Comparison of ENCODE assay signal across 9 mouse cellular contexts in genomic region chr13:21171156-21171530, GRCm38 (mm10). TPM values are rescaled to one million over a fixed set of nuclear protein-coding genes. Genes with fewer than 3 reads are reported as not detected.
DNase-seq lines count a peak whose midpoint lies in the region; ATAC-seq and TF ChIP-seq lines count a peak whose summit lies in the region.
"Had no signal": no experiment of that assay in that cellular context is flagged by ENCODE, and none has a peak within 500 bp of the region (broad histone marks: within the 10 kb centered on the region; RNA-seq: fewer than 3 reads in every experiment).

No protein-coding gene starts in this region.

- H3K4me3 ChIP-seq in heart, embryonic 11.5 days (ENCODE audit: low read depth, low read length): peak overlapping the region; percentile 39
- H3K4me3 ChIP-seq in ES-E14 (ENCODE audit: insufficient read depth in 1 of 2, low read depth in 1 of 2, low read length in 2 of 2, poor library complexity in 1 of 2, severe bottlenecking in 1 of 2): peak overlapping the region; percentile 52 to 74; a peak in 2 of 4 replicates
- H3K4me3 ChIP-seq in embryonic facial prominence, embryonic 14.5 days (ENCODE audit: low read depth, low read length): peak overlapping the region; percentile 54
- H3K4me3 ChIP-seq in limb, embryonic 12.5 days (replicated peaks): peak overlapping the region; percentile 48

- in situ Hi-C loops in ES-E14 (cut with MboI; ENCODE audit: low sequenced_read_pairs in 2 of 2, unreplicated experiment in 2 of 2): loop anchor here in 1 of 2 experiments (25.0 kb wide), 1 partner anchor 541 kb away; the partner anchor contains the start of genes Hist1h2ai, Hist1h2bl, Hist1h2bm and Hist1h3h

- 8% methylated on average over 15 of the region's 15 CpGs for WGBS in heart, embryonic 11.5 days (ENCODE audit: insufficient replicate concordance)
- 5% methylated on average over 15 of the region's 15 CpGs for WGBS in embryonic facial prominence, embryonic 14.5 days
- WGBS in limb, embryonic 12.5 days: 6% methylated on average over 15 of the region's 15 CpGs

- H3K4me2 ChIP-seq in heart, embryonic 11.5 days: peak overlapping the region; percentile 57
- H3K4me2 ChIP-seq in embryonic facial prominence, embryonic 14.5 days (ENCODE audit: low read depth, low read length): peak overlapping the region; percentile 97
- peak overlapping the region; percentile 87 for H3K4me2 ChIP-seq in limb, embryonic 12.5 days

- no peak overlapping the region for H3K27ac ChIP-seq in heart, embryonic 11.5 days (ENCODE audit: low read depth, low read length)
- H3K27ac ChIP-seq in ES-E14 (ENCODE audit: insufficient read depth, low read depth, low read length, poor library complexity, severe bottlenecking): no peak overlapping the region
- no peak overlapping the region for H3K27ac ChIP-seq in embryonic facial prominence, embryonic 14.5 days (replicated peaks; ENCODE audit: low read depth, low read length)
- peak overlapping the region; percentile 1; the same call in 1 of the 2 replicates for H3K27ac ChIP-seq in limb, embryonic 12.5 days

- intact Hi-C loops in heart, postnatal 14 days (cut with DNase I): no loop called here

- DNase-seq in heart, postnatal 14 days: no peak
- DNase-seq in ES-E14 (ENCODE audit: low read depth, low spot score): no peak
- peak; percentile 40 for DNase-seq in embryonic facial prominence, embryonic 14.5 days (ENCODE audit: low spot score)
- peak; percentile 53 for DNase-seq in retina, embryonic 14.5 days (ENCODE audit: low spot score)
- no peak for DNase-seq in urinary bladder, postnatal 10 days (ENCODE audit: low spot score)
- DNase-seq in adrenal gland, postnatal 14 days: no peak

- H3K9ac ChIP-seq in heart, embryonic 11.5 days (ENCODE audit: low read depth, low read length): peak overlapping the region; percentile 52; the same call in 1 of the 2 replicates
- H3K9ac ChIP-seq in ES-E14 (ENCODE audit: insufficient read depth, low read depth, low read length, poor library complexity, severe bottlenecking): peak overlapping the region; percentile 42; the same call in 1 of the 2 replicates
- H3K9ac ChIP-seq in embryonic facial prominence, embryonic 14.5 days (ENCODE audit: low read depth, low read length): no peak overlapping the region
- no peak overlapping the region for H3K9ac ChIP-seq in limb, embryonic 12.5 days (replicated peaks)

- H3K36me3 ChIP-seq in heart, embryonic 11.5 days (ENCODE audit: control insufficient read depth, insufficient read depth, low read length): no peaks in the 10 kb centered on the region
- H3K36me3 ChIP-seq in ES-E14 (ENCODE audit: control insufficient read depth, insufficient read depth, low read length, poor library complexity, severe bottlenecking): no peaks in the 10 kb centered on the region
- H3K36me3 ChIP-seq in embryonic facial prominence, embryonic 14.5 days (ENCODE audit: control insufficient read depth, insufficient read depth, low read length): no peaks in the 10 kb centered on the region
- H3K36me3 ChIP-seq in limb, embryonic 12.5 days: no peaks in the 10 kb centered on the region

- no peaks in the 10 kb centered on the region for H3K4me1 ChIP-seq in heart, embryonic 11.5 days (ENCODE audit: control insufficient read depth, insufficient read depth, low read length)
- peaks cover 0 to 8% of the 10 kb centered on the region in 2 experiments; a peak in 1 of 4 replicates for H3K4me1 ChIP-seq in ES-E14 (ENCODE audit: control insufficient read depth in 2 of 2, insufficient read depth in 2 of 2, low read length in 2 of 2, poor library complexity in 1 of 2)
- H3K4me1 ChIP-seq in embryonic facial prominence, embryonic 14.5 days (ENCODE audit: control insufficient read depth, insufficient read depth, low read length): no peaks in the 10 kb centered on the region
- peaks cover 6% of the 10 kb centered on the region for H3K4me1 ChIP-seq in limb, embryonic 12.5 days (replicated peaks)

- H3K27me3 ChIP-seq in heart, embryonic 11.5 days (ENCODE audit: control insufficient read depth, insufficient read depth, low read length): no peaks in the 10 kb centered on the region
- no peaks in the 10 kb centered on the region for H3K27me3 ChIP-seq in embryonic facial prominence, embryonic 14.5 days (replicated peaks; ENCODE audit: control insufficient read depth, insufficient read depth, low read length)
- H3K27me3 ChIP-seq in limb, embryonic 12.5 days: no peaks in the 10 kb centered on the region

- no peak for ATAC-seq in heart, embryonic 11.5 days (replicated peaks; ENCODE audit: insufficient number of reproducible peaks, low FRiP score, low TSS enrichment)
- ATAC-seq in embryonic facial prominence, embryonic 14.5 days (ENCODE audit: low read depth): no peak
- ATAC-seq in limb, embryonic 12.5 days (ENCODE audit: insufficient number of reproducible peaks, insufficient read depth, low FRiP score, low TSS enrichment, low read depth): no peak

- H3K9me3 ChIP-seq in heart, embryonic 11.5 days (replicated peaks; ENCODE audit: control insufficient read depth, low read length): no peaks in the 10 kb centered on the region
- no peaks in the 10 kb centered on the region for H3K9me3 ChIP-seq in ES-E14 (ENCODE audit: control insufficient read depth, insufficient read depth, low read depth, low read length)
- H3K9me3 ChIP-seq in embryonic facial prominence, embryonic 14.5 days (ENCODE audit: control insufficient read depth, low read length): no peaks in the 10 kb centered on the region
- H3K9me3 ChIP-seq in limb, embryonic 12.5 days: no peaks in the 10 kb centered on the region

TF ChIP-seq in ES-E14, 5 proteins besides CTCF, POLR2A, EP300 and RAD21:
- TF ChIP-seq MAFK (IDR thresholded peaks at IDR 0.05; ENCODE audit: insufficient read depth, low read depth, low read length) (no peak), ZNF384 (IDR thresholded peaks at IDR 0.05; ENCODE audit: low read depth, low read length) (no peak)

RNA-seq across cellular contexts. Expression of gene Trim27, which starts 8.1 kb away (rescaled TPM):
- polyA plus RNA-seq in heart, embryonic 11.5 days (2014; fragmentation: Nextera tagmentation; extraction: Ambion mirVana): 94.9 and 102 TPM in 2 replicates
- 10 to 100 TPM; 22.3 to 22.7 TPM for total RNA-seq in heart, postnatal 14 days (2021)
- total RNA-seq in ES-E14 (2012; rRNA removed): 115 and 128 TPM in 2 replicates
- polyA plus RNA-seq in embryonic facial prominence, embryonic 14.5 days (2014; fragmentation: Nextera tagmentation; extraction: Ambion mirVana): 111 and 127 TPM in 2 replicates
- 180 TPM in 2 replicates for polyA plus RNA-seq in limb, embryonic 12.5 days (2016; fragmentation: Nextera tagmentation; extraction: Ambion mirVana)
- total RNA-seq in adrenal gland, postnatal 14 days (2021): 51.5 and 56.3 TPM in 2 replicates

RNA-seq across cellular contexts. Expression of gene Olfr1368, which starts 25.5 kb away (rescaled TPM):
- polyA plus RNA-seq in heart, embryonic 11.5 days (2014; fragmentation: Nextera tagmentation; extraction: Ambion mirVana): not detected in 2 replicates
- total RNA-seq in heart, postnatal 14 days (2021): not detected
- not detected in 2 replicates for total RNA-seq in ES-E14 (2012; rRNA removed)
- not detected in 2 replicates for polyA plus RNA-seq in embryonic facial prominence, embryonic 14.5 days (2014; fragmentation: Nextera tagmentation; extraction: Ambion mirVana)
- polyA plus RNA-seq in limb, embryonic 12.5 days (2016; fragmentation: Nextera tagmentation; extraction: Ambion mirVana): not detected in 2 replicates
- not detected in 2 replicates for total RNA-seq in adrenal gland, postnatal 14 days (2021)
- total RNA-seq: hematopoietic stem cell, adult 5-6 weeks had no signal

RNA-seq across cellular contexts. Expression of gene Olfr263, which starts 41.7 kb away (rescaled TPM):
- polyA plus RNA-seq in heart, embryonic 11.5 days (2014; fragmentation: Nextera tagmentation; extraction: Ambion mirVana): not detected in 2 replicates
- total RNA-seq in heart, postnatal 14 days (2021): not detected
- total RNA-seq in ES-E14 (2012; rRNA removed): not detected in 2 replicates
- 0.18 TPM in 1 of 2 replicates, not detected in the other for polyA plus RNA-seq in embryonic facial prominence, embryonic 14.5 days (2014; fragmentation: Nextera tagmentation; extraction: Ambion mirVana)
- polyA plus RNA-seq in limb, embryonic 12.5 days (2016; fragmentation: Nextera tagmentation; extraction: Ambion mirVana): not detected in 2 replicates
- not detected in 2 replicates for total RNA-seq in adrenal gland, postnatal 14 days (2021)
- total RNA-seq: hematopoietic stem cell, adult 5-6 weeks had no signal

RNA-seq across cellular contexts. Expression of gene Olfr1369-ps1, which starts 59.9 kb away (rescaled TPM):
- polyA plus RNA-seq in heart, embryonic 11.5 days (2014; fragmentation: Nextera tagmentation; extraction: Ambion mirVana): 0.06 TPM in 1 of 2 replicates, not detected in the other
- total RNA-seq in heart, postnatal 14 days (2021): not detected
- 0.11 and 0.22 TPM in 2 replicates for total RNA-seq in ES-E14 (2012; rRNA removed)
- 0.15 TPM in 1 of 2 replicates, not detected in the other for polyA plus RNA-seq in embryonic facial prominence, embryonic 14.5 days (2014; fragmentation: Nextera tagmentation; extraction: Ambion mirVana)
- polyA plus RNA-seq in limb, embryonic 12.5 days (2016; fragmentation: Nextera tagmentation; extraction: Ambion mirVana): not detected in 2 replicates
- total RNA-seq in adrenal gland, postnatal 14 days (2021): not detected in 2 replicates
- total RNA-seq: hematopoietic stem cell, adult 5-6 weeks had no signal

Comparison
In these comparisons a context has a peak if more than half of its experiments do, and no peak if none do; other contexts are left out.
1. H3K9ac ChIP-seq: peak in heart, embryonic 11.5 days (single experiment) and ES-E14 (single experiment); none in embryonic facial prominence, embryonic 14.5 days (single experiment) and limb, embryonic 12.5 days (single experiment).
2. DNase-seq: peak in embryonic facial prominence, embryonic 14.5 days (single experiment) and retina, embryonic 14.5 days (single experiment); none in heart, postnatal 14 days (0 of 2), ES-E14 (single experiment), urinary bladder, postnatal 10 days (single experiment) and adrenal gland, postnatal 14 days (single experiment).
3. Peak in every context shown above with its lines, with median percentiles within 50 percentile points of each other: H3K4me2 ChIP-seq and H3K4me3 ChIP-seq.